Mouse (Mus musculus) right cerebral cortex, postnatal 25 days (tissue): ENCODE data around the gene Macrod2.

Source experiments
- DNase-seq: peaks from one replicate; pipeline ENCODE4 v3.0.0; 2022

Gene Macrod2

GRCm38 (mm10) chr2:141545877-141546276 is 1150.8 kb downstream of the Macrod2 start:
- no peak for DNase-seq

DNA sequence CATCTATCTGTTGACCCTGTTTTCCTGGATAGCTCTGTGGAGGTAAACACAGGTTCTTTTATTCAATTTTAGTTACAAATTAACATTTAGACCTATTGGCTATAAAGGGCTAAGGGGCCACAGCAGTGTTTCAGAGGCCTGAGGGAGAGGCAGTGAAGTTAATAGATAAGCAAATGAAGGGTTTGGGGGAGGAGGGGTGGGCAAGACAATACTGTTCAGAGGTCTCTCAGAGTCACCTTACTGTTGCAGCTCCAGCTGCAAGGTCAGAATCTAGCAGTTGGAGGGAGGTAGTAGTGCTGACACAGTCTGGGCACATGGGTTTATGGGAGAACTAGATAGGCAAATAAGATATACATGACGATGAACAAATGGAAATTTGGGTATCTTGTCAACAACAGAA is 1156.6 kb downstream of the Macrod2 start:
- no peak for DNase-seq

GRCm38 (mm10) chr2:141556747-141557146 is 1161.6 kb downstream of the Macrod2 start:
- no peak for DNase-seq

DNA sequence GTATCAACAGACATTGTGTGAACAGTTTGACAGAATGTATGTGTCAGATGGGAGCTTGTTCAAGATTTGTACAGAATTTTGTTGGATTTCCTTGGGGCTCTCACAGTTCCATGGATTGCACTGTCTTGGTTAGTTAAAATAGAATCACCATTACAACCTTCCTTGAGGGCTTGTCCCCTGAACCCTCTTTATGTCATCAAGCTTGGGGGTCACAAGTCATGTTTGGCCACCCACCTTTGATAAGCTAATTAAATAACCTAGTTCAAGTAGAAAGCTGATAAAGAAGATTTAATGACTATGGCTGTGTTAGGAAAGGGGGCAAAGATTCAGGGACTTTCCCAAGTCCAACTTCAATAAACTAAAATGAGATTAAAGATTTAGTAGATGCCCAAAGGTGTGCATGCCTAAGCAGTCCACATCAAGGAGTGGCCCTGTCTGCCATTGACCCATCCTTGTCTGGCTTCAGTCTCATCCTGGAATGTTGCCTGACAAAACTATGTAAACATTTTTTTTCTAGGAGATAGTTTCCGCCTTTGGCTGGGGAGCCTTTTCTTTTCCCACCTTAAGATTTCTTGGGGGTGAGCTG is 1163.2 kb downstream of the Macrod2 start:
- no peak for DNase-seq

DNA sequence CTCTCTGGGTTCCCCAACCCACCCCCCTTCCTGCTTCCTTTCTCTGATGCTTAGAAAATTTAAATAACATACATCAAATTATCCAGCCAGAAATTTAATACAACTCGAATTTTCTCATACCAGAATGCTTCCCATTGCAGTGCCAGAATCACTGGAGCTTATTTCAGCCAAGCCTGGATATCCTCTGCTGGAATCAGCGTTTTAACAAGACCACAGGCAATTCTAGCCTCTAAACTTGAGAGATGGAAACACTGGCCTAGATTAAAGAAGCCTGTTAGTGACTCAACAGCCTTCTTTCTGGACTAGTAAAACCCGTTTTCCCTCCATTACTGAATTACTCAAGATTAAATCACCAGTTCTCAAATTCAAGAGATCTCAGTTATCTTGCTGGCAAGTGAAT is 1170.9 kb downstream of the Macrod2 start:
- DNase-seq, result no peak

DNA sequence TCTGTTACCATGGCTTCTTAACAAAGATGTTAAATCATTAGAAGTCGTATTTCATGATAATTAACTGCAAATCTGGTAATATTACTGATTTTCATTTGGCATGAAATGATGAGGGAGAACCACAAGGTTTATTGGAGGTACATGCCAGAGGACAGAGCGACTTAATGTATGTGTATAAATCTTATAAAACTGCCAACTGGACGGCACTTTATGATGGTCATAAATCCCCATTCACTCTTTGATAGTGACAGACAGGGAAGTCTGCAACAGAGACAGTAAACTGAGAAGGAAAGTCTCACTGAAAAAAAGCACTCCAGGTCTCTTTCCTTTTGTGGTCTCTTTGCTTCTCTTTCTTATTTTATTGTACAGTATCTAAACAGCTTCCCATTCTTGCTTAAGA is 1176.3 kb downstream of the Macrod2 start:
- no peak for DNase-seq

DNA sequence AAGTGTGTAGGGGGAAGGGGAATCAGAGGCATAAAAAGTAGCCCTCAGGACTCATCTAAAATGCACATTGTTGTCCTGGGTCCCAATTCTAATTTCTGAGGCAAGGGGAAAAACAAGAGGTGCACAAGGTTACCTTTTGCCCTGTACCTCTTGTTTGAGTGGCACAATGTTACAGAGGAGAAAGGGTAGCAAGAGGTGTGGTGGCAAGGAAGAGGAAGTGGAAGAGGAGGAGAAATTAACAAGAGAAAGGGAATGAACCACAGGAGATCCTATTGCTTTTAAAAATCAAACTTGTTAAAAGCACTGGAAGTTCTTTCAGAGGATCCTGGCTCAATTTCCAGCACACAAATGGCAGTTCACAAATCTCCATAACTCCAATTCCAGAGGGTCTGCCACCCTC is 1183.1 kb downstream of the Macrod2 start:
- DNase-seq, result no peak

DNA sequence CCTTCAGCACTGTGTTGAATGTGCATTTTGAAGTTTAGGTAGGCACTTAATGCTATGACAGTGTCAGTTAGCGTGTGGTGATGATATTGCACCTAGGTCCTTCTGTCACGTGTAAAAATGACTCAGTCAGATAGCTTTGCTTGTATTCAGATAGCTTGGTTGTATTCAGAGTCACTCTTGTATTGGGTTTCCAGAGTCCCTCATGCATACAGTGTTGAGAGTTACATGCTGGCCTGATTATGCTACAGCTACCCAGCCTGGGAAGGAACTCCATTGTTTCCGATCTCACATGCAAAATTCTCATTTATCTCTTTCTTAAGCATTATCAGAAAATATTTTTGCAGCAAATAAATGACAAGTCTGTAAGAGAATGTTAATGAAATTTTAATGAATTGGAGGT is 1187.3 kb downstream of the Macrod2 start:
- DNase-seq, result no peak

DNA sequence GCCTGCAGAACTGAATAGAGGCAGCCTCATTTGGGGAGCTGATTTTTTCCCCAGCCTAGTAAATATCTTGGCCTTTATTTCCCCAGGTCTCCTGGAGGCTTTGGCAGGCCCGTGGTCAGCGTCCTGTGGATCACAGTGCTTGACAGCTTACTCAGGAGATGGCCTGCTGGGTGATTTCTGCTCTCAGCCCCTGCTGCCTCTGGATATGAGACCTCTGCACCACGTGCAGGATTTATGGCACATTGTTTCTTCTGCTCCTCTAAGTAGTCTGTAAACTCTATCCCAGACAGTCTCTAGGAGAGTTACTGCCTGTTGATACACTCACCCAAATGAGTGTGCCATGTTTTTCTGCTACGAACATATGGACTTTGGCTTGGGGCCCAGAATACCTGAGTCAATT is 1187.8 kb downstream of the Macrod2 start:
- no peak for DNase-seq

DNA sequence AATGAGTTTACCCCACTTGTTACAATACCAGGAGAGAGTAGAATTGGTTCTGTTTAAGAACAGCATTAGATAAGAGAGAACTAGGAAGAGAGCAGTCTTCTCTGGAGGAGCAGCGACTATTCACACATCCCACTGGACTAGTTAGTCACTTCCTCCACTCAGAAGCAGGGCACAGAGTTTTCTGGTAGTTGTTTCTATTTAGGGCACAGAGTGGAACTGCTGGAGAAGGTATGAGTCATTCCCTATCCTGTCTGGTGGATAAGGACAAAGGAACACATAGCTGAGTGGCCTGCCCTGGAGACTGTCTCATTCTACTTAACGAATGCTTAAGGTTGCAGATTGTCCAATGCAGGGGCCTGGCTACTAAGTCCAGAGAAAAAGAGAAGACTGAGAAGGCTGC is 1192.2 kb downstream of the Macrod2 start:
- DNase-seq, result peak; percentile 32

DNA sequence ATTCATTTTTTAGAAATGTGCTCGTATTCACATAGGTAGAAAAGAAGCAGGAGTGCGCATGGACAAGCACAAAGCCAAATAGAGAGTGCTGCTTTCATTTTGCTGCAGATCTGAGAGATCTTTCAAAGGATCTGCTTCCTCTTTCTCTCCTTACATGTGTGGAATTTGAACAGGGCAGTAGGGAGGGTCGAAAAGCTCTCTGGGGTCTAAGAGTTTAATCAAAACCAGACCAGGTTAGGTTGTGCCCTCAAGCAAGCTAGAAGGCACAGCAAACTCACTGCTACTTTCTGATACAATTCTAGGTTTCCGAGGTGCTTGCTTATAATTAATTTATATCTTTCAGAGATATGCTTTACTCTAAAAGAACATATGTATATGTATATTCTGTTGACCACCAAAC is 1196.2 kb downstream of the Macrod2 start:
- DNase-seq, result no peak

DNA sequence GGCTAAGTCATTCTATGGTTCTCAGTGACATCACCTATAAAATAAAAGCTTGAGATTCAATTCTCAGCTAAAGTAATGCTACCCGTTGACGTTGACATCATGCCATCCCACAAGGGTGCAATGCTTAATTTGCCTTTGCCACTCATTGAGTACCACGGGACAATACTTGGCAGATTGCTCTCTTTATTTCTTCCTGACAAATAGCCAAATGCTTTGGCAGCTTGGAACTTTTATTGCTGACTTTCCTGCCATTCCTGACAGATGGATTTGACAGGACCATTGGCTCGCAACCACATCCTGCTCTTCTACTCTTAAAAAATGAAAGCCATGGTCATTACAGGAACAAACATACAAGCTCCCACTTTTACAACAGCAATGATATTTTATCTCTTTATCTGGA is 1199.7 kb downstream of the Macrod2 start:
- DNase-seq, result no peak

- no peak for DNase-seq
Measured at GRCm38 (mm10) chr2:141617721-141618120, 1222.6 kb downstream of the Macrod2 start.

- peak; percentile 7 for DNase-seq
Measured at GRCm38 (mm10) chr2:141618257-141618656, 1223.1 kb downstream of the Macrod2 start.

- DNase-seq, result no peak
Measured at GRCm38 (mm10) chr2:141664051-141664450, 1268.9 kb downstream of the Macrod2 start.

GRCm38 (mm10) chr2:141672814-141673213 is 1277.7 kb downstream of the Macrod2 start:
- DNase-seq, result no peak

GRCm38 (mm10) chr2:141673405-141673804 is 1278.3 kb downstream of the Macrod2 start:
- no peak for DNase-seq

DNA sequence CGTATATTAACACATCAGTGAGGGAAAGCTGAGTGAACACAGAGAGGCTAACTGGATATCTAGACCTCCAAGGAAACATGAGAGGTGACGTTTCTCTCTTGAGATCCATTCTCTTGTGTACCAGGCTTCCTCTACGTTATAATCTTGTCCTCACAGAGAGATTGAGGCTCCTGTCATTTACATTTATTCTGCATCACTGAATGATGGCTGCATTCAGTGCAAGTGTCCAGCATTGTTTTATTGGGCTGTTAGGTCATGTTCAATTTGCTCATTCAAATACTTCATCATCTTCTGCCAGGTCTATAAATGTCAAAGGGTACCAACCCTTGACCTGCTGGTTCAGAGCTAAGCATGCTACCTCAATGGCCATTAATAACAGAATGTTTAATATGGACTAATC is 1302.4 kb downstream of the Macrod2 start:
- no peak for DNase-seq

- no peak for DNase-seq
Measured at GRCm38 (mm10) chr2:141698320-141698719, 1303.2 kb downstream of the Macrod2 start.

GRCm38 (mm10) chr2:141700759-141701452 is 1305.8 kb downstream of the Macrod2 start:
- no peak for DNase-seq

GRCm38 (mm10) chr2:141711785-141712184 is 1316.7 kb downstream of the Macrod2 start:
- DNase-seq, result no peak

GRCm38 (mm10) chr2:141712265-141712664 is 1317.2 kb downstream of the Macrod2 start:
- DNase-seq, result no peak

DNA sequence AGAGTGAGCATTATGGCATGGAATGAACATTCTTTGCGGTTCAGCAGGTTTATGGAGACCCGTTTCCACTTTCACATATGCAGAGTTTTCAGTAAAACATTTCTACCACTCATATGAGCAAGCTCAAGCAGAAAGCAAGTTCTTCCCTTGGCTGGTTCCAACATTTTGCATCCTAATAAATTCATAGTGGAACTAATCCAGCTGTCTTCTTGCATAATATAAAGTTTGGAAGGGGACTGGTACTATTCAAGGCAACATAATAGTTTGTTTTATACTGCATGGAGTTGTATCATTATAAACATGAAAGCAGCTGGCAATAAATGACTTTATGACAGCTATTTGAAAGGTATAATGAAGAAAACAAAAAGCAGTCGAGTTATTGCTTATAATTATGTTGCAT is 1320.0 kb downstream of the Macrod2 start:
- no peak for DNase-seq

DNA sequence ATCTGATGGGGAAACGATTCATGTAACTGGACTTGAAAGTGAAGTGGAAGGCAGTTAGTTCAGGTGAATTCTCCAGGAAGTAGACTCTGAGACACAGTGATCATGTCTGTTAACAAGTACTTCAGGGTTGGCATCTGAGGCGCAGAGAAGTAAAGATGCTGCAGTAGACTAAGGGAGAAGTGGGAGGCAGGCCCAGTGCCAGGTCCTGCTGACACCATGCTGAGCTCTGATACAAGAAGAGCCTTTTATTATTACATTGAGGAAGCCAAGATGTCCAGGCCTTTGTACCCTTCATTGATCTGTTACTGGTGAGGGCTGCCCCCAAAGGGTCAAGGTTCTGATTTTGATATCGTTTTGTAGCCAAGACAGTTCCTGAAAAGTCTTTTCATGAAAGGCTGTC is 1327.4 kb downstream of the Macrod2 start:
- DNase-seq, result no peak

DNA sequence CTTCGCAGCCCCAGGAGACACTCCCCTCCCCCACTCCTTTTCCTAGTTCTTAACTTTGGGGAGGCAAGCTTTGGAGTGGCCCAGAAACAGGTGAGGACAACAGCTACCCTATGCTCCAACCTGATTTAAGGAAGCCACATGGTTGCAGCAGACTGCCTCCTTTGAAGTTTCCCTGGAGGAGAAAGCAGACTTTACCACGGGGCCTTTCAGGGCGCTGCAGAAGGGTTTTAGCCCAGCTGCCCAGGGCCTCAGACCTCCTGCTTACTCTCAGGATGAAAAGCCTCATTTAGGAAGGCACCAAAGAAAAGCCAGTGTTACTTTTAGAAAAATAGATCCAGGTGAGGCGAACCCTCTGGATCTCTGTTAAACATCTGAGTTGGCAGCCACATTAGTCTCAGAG is 1333.9 kb downstream of the Macrod2 start:
- no peak for DNase-seq
